Mouse (Mus musculus) heart, postnatal 36 days (tissue): ENCODE results near the gene Bicc1. TPM values are rescaled to one million over a fixed set of nuclear protein-coding genes. Genes with fewer than 3 reads are reported as not detected.
"Not testable (repeated sequence)": the region's sequence is repeated elsewhere in the genome, so short reads cannot be mapped to it uniquely, and the experiment has no call there.

Experiments
- DNase-seq, 2 experiments: peaks; one replicate each; pipeline ENCODE4 v3.0.0; 2021 to 2022
- intact Hi-C: fragments of 180-260 bp; cut with DNase I; formaldehyde crosslinking; loops from one replicate; pipeline ENCODE4 v1.15.1; 2025
- total RNA-seq, 2 experiments: library from RNA; stranded (reverse); gene quantifications; 2 replicates each; pipeline ENCODE4 v1.2.3; 2021

Gene Bicc1
- total RNA-seq, 2 experiments from 2014 or later: 16.4 to 22.2 TPM

DNA sequence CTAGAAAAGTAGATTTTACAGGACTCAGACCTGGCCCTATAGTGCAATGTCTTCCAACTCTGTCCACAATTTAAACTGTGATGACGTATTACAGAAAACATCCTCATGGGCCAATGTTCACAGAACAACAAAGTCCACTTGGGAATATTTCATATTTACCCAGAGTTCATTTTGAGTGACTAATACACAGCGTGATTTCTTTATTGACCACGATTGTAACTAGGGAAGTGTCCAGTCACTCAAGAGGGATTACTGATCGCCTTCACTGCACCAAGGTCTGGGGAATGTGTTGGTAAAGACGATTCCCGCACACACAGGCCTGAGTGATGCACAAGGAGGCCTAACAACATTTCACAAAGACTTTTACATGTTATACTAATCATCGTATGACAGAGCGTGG, 197.9 kb downstream of the Bicc1 start:
- no peak for DNase-seq
- intact Hi-C loops: loop anchor here (2.0 to 5.0 kb wide), 6 partner anchors 149 to 643 kb away; no protein-coding TSS in a partner anchor

DNA sequence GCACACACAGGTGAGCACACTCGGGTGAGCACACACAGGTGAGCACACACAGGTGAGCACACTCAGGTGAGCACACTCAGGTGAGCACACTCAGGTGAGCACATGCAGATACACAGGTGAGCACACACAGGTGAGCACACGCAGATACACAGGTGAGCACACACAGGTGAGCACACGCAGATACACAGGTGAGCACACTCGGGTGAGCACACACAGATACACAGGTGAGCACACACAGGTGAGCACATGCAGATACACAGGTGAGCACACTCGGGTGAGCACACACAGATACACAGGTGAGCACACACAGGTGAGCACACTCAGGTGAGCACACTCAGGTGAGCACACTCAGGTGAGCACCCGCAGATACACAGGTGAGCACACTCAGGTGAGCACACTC, 199.1 kb downstream of the Bicc1 start:
- not testable (repeated sequence) for DNase-seq
- intact Hi-C loops: loop anchor here (5.0 kb wide), 4 partner anchors 148 to 593 kb away; no protein-coding TSS in a partner anchor

DNA sequence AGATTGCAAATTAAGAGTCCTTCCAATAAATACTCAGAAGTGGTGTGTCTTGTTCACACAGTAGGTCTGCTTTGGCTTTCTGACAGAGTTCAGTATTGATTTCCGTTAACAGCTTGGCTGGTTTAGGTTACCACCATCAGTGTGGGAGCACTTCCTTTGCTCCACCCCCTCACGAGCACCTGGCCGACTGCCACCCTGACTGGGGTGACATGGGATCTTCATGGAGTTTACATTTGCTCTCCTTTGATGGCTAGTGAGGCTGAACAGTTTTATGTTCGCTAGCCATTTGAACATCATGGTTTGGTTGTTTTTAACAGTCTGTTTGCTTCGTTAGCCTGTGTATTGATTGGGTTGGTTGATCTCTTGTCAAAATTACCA, 206.7 kb downstream of the Bicc1 start:
- DNase-seq: no peak
- intact Hi-C loops: no loop called here

DNA sequence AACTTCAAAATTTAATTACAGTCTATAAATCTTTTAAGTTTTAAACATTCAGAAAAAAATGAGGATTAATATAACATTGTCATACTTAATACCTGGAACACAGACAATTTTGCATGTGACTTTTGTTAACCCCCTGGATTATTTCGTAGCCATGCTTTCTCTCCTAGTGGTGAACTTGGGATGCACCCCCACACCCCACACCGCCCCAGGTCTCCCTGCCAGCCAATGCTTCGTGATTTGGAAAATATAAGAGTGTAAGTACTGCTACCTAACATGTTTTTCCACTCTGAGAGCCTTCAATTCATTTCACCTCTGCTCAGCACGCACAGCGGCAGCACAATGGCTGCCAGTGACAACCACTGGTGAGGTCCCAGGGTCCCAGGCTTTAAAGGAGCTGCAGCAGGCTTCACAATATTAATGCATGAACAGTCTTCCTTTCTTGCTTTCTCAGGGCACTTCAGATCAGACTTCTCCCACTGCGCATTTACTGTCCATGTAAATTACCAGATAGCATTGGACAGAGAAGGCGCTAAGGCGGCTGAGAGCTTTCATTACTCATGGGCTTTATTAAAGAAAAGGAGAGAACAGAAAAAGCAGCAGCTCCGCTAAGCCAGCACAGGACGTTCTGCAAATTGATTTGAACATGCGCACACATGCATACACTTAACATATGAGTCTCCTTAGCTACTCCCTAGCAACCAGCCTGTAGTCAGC, 207.3 kb downstream of the Bicc1 start:
- no peak for DNase-seq
- intact Hi-C loops: no loop called here

DNA sequence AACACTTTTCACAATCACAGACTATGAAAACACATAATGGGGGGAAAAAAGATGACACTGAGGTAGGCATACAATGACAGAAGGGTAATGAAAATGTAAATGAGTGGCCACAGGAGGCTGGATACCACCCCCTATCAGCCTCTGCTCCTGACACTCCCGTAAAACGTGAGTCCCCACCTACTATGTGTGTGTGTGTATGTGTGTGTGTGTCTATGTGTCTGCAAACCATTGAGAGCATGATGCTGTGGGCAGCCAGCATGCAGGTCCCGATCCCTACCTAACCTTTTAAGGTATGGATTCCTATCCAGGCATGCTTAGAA, 209.4 kb downstream of the Bicc1 start:
- no peak for DNase-seq
- intact Hi-C loops: no loop called here

GRCm38 (mm10) chr10:70949254-70950104, 210.0 kb downstream of the Bicc1 start:
- no peak for DNase-seq
- intact Hi-C loops: no loop called here

DNA sequence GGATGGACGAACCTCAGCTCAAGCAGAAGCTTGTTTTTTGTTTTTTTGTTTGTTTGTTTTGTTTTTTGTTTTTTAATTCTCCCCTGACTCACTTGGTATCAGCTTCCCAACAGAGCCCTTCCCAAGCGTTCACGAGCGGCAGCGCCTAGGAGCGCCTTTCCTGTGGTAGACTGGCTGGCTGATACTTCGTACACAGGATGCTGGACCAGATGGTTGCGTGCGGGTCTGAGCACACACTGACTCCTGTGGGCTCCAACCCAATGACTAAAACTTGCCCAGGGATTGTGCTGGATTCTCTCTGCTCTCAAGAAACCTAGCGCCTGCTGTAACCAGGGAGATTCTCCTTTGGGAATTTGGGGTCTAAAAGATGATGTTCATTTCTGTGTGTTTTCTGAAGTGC, 211.2 kb downstream of the Bicc1 start:
- intact Hi-C loops: no loop called here

GRCm38 (mm10) chr10:70946121-70946520, 213.4 kb downstream of the Bicc1 start:
- intact Hi-C loops, DNase-seq: not testable (repeated sequence)

More for the DNA sequence above, 211.2 kb downstream of the Bicc1 start:
- no peak for DNase-seq

- intact Hi-C loops: no loop called here
- DNase-seq: no peak
Observed at GRCm38 (mm10) chr10:70945076-70945475, 214.4 kb downstream of the Bicc1 start.

DNA sequence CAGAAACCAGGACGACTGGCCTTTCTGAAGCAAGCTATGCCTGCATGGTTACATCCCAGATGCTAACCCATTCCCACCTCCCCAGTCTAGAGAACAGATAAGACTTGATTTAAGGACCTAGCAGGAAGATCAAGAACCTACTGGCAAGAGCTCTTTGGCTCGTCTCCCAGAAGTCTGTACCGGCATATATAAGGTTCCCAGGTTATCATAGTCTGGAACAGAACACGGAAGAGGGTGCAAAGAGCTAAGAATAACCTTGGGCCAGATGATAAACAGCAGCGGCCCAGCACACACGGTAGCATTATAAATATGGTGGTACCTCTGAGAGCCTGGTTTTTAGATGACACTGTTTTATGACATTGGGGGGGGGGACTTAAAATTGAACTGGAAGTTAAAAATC, 217.9 kb downstream of the Bicc1 start:
- peak in 1 of 2 experiments; percentile 18 for DNase-seq
- intact Hi-C loops: no loop called here

DNA sequence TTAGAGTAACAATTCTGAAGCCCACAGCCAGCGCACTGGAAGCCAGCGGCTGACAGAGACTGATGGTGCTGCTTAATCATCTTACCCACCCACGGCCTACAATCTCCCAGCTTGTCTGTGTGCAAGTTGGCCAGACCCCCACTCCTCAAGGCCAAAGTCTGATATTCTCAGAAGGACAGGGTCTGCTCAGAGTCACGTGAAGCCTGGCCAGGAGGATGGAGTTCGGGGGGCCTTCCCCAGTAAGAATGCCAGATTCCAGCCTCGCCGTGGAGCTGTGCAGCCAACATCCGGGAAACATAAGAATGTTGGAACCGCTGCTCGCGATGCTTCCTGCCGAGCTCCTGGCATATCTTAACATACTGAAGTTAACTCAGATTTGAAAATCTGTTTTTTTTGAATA, 219.7 kb downstream of the Bicc1 start:
- DNase-seq: peak; percentile 51
- intact Hi-C loops: no loop called here

- intact Hi-C loops: no loop called here
- peak; percentile 50 to 53 for DNase-seq
Observed at GRCm38 (mm10) chr10:70937450-70937849, 222.1 kb downstream of the Bicc1 start.

DNA sequence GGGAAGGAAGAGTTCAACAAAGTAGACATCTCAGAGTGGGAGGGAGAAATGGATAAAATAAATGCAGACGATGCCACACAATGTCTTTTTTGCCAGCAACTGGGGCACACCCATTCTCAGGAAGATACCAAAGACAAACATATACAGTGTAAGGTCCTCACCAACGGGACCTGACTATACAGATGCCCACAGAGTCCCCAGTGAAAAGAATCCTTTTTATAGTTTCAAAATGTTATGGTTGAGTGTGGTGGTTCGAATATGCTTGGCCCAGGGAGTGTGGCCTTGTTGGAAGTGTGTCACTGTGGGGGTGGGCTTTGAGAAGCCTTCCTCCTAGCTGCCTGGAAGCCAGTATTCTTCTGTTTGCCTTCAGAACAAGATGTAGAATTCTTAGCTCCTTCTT, 223.5 kb downstream of the Bicc1 start:
- intact Hi-C loops: no loop called here

GRCm38 (mm10) chr10:70926126-70926525, 233.4 kb downstream of the Bicc1 start:
- DNase-seq: no peak
- intact Hi-C loops: no loop called here

More for the DNA sequence above, 223.5 kb downstream of the Bicc1 start:
- no peak for DNase-seq

- no peak for DNase-seq
- intact Hi-C loops: no loop called here
Observed at GRCm38 (mm10) chr10:70924348-70924747, 235.2 kb downstream of the Bicc1 start.

- no peak for DNase-seq
- intact Hi-C loops: no loop called here
Observed at GRCm38 (mm10) chr10:70923936-70924335, 235.6 kb downstream of the Bicc1 start.

- intact Hi-C loops: no loop called here
- DNase-seq: no peak
Observed at GRCm38 (mm10) chr10:70921481-70921880, 238.0 kb downstream of the Bicc1 start.

DNA sequence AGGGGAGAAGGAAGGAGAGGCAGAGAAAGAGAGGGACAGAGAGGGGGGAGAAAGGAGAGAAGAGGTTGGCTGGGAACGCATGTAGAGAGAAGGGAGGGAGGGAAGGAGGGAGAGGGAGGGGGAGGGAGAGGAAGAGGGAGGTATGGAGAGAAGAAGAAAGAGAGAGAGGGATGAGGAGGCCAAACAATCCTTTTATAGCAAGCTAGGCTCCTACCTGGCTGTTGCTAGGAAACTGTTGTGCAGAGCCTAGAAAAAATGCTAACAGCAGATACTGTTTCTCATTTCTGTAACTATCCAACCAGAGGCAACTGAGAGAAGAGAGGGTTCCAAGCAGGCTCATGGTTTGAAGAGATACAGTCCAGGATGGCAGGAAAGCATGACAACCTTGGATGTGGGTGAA, 239.6 kb downstream of the Bicc1 start:
- intact Hi-C loops: no loop called here
- no peak for DNase-seq

DNA sequence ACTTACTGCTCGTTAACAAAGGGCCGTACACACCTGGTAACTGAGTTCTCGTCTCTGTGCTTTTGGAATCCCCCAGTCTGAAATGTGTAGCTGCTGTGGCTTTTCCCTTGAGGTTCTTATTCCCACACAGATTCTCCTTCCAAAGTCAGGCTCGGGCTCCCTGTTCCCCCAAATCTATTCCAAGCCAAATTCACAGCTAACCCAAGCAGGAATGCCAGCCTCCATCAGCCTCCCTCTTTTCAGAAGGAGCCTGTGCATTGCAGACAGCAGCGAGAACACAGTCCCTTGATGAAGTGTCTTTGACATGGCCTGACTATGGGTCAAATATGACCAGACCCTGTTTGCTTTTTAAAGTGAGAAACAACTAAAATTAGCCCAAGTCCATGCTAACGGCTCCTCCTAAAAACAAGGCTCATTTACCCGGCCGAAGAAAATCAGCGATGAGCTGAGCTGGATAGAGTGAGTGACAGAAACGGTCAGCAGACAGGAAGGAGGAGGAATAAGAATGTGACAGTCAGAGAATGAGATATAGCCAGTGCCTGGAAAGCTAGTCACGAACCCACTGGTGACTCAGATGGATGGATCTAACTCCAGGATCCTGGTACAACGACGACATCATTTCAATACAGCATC, 240.4 kb downstream of the Bicc1 start:
- intact Hi-C loops: no loop called here

DNA sequence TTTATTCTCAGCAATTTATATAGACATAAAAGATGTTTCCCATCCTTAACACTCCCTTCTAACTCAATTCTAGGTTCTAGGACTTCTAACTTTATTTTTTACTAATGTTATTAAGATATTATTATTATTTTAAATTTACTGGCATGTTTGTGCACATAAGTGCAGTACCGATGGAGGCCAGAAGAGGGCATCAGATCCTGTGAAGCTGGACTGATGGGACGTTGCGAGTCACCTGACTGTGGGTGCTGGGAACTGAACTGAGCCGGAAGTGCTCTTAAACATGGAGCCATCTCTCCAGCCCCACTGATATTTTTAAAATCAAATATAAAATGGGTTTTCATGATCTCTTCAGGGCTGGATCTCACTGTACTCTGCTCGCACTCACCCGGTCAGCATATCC, 242.8 kb downstream of the Bicc1 start:
- no peak for DNase-seq
- intact Hi-C loops: no loop called here

More for the DNA sequence above, 240.4 kb downstream of the Bicc1 start:
- no peak for DNase-seq

DNA sequence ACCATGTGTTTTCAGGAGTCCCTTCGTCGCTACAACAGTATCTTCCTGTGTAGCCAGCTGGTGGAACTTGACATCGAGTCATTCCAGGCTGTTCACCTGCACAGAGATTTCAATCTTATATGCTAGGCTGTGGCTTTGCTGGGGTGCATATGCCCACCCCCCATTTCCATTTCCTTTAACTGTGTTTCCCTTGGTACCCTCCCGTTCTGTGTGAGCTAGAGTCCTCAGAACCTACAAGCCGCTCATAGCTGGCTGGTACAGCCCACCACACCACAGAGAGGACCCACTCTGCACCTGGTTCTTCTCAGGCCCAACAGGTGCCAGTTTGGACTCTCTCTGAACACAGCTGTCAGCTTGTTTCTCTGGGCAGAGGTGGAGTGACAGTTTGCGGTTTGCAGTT, 244.4 kb downstream of the Bicc1 start:
- intact Hi-C loops: no loop called here
- DNase-seq: no peak
